Mouse (Mus musculus) heart, embryonic 14.5 days (tissue): ENCODE results near the gene Lfng. TPM values are rescaled to one million over a fixed set of nuclear protein-coding genes. Genes with fewer than 3 reads are reported as not detected.

Experiments
- ATAC-seq: fragments of 200-750 bp; cut with Nextera tagmentation; 2 replicates; pipeline ENCODE4 v1.8.0; 2017; ENCODE audit warnings: low read depth, moderate TSS enrichment; ENCODE audit not compliant: insufficient number of reproducible peaks, insufficient read depth, low FRiP score
- H3K27ac ChIP-seq, 2 experiments: fragments of 200-500 bp in 1 of 2; fragments of 300-500 bp in 1 of 2; sonication (generic) in 1 of 2; replicated peaks in 1 of 2; 2 replicates each; pipeline ENCODE4 v1.5.1; 2012 to 2014; ENCODE audit warnings: low read depth in 2 of 2, low read length in 2 of 2, control low read depth in 1 of 2, mild to moderate bottlenecking in 1 of 2, mixed read lengths in 1 of 2; ENCODE audit not compliant: control insufficient read depth in 1 of 2, insufficient read depth in 1 of 2
- H3K27me3 ChIP-seq: fragments of 300-500 bp; sonication (generic); 2 replicates; pipeline ENCODE4 v1.6.1; 2014; ENCODE audit warnings: mild to moderate bottlenecking, low read length, control low read depth; ENCODE audit not compliant: control insufficient read depth, insufficient read depth
- H3K36me3 ChIP-seq: fragments of 300-500 bp; sonication (generic); 2 replicates; pipeline ENCODE4 v1.6.1; 2014; ENCODE audit warnings: mild to moderate bottlenecking, control low read depth, low read length, mixed read lengths; ENCODE audit not compliant: control insufficient read depth, insufficient read depth
- H3K4me1 ChIP-seq, 2 experiments: fragments of 200-500 bp in 1 of 2; fragments of 300-500 bp in 1 of 2; sonication (generic) in 1 of 2; 2 replicates each; pipeline ENCODE4 v1.6.1; 2012 to 2014; ENCODE audit warnings: low read length in 2 of 2, control low read depth in 1 of 2, mixed read lengths in 1 of 2; ENCODE audit not compliant: control insufficient read depth in 2 of 2, insufficient read depth in 2 of 2
- H3K4me2 ChIP-seq: fragments of 300-500 bp; sonication (generic); 2 replicates; pipeline ENCODE4 v1.6.1; 2014; ENCODE audit warnings: mild to moderate bottlenecking, low read length
- H3K4me3 ChIP-seq, 2 experiments: fragments of 200-500 bp in 1 of 2; fragments of 300-500 bp in 1 of 2; sonication (generic) in 1 of 2; 2 replicates each; pipeline ENCODE4 v1.5.1; 2012 to 2014; ENCODE audit warnings: low read length in 2 of 2, mild to moderate bottlenecking in 2 of 2, control low read depth in 1 of 2, low read depth in 1 of 2, moderate library complexity in 1 of 2; ENCODE audit not compliant: control insufficient read depth in 1 of 2, insufficient read depth in 1 of 2
- H3K9ac ChIP-seq: fragments of 300-500 bp; sonication (generic); 2 replicates; pipeline ENCODE4 v1.6.1; 2014; ENCODE audit warnings: mild to moderate bottlenecking, low read length
- H3K9me3 ChIP-seq: fragments of 300-500 bp; sonication (generic); 2 replicates; pipeline ENCODE4 v1.6.1; 2016; ENCODE audit warnings: low read length, control low read depth; ENCODE audit not compliant: control insufficient read depth
- WGBS: fragments of 180-500 bp; shearing (Covaris S2); extraction: QIAGEN DNeasy Blood & Tissue Kit; methylation state at CpG from one replicate; pipeline ENCODE4 v1.1.7; 2014; 5-methylcytosine and 5-hydroxymethylcytosine counted together
- polyA plus RNA-seq: library from polyadenylated mRNA; unstranded; fragments of >200 nt; fragmentation: Nextera tagmentation; extraction: Ambion mirVana; gene quantifications from 2 replicates; pipeline ENCODE4 v1.2.1, GENCODE M21; 2014

The Lfng gene
- polyA plus RNA-seq, 1 experiment from 2014 or later, result 6.4 TPM

DNA sequence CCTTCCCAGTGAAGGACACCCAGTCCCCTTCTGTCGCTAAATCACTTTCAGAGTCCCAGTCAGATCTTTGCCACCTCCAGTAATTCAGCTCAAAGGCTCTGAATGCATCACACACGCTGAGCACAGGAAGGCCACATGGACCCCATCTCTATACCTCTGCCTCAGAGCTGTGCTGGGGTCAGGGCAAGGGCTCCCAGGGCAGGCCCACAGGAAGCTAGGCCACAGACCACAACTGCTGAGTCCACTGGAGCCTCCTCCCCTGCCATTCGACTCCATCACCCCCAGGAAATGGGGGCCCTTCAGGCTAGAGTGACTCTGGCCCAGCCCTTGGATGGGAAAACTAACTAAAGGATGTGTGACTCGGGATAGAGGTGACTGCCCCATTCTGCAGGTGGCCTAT lies 16.7 kb downstream of the Lfng start:
- 69% methylated on average over 4 of the region's 4 CpGs for WGBS
- Histone ChIP-seq H3K4me1 (no peaks in the 10 kb centered on the region), H3K4me2 (no peak overlapping the region), H3K27me3 (no peaks in the 10 kb centered on the region), H3K27ac (no peak overlapping the region), H3K36me3 (peaks cover 74% of the 10 kb centered on the region), H3K9me3 (no peaks in the 10 kb centered on the region), H3K9ac (no peak overlapping the region), H3K4me3 (no peak overlapping the region)
- no peak for ATAC-seq

DNA sequence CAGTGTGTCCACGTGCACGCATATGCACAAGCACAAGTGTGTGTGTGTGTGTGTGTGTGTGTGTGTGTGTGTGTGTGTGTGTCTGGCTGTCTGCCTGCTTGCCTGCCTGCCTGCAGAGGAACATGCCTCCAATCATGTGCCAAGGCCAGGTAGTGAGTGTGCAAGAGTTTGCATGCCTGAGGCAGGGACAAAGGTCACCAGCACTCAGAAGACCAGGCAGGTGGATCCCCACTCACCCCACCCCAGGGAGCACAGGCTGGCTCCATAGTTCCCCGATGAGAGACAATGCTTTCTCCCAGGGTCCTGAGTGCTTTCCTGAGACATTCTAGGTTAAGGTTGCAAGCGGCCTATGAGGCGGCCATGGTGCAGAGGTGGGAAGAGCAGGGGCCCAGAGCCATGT lies 17.1 kb downstream of the Lfng start:
- ATAC-seq, result no peak
- no peaks in the 10 kb centered on the region for H3K4me1 ChIP-seq
- H3K9me3 ChIP-seq, result no peaks in the 10 kb centered on the region
- 91% methylated on average over 5 of the region's 5 CpGs for WGBS
- H3K27me3 ChIP-seq, result no peaks in the 10 kb centered on the region
- no peak overlapping the region for H3K27ac ChIP-seq
- no peak overlapping the region for H3K4me3 ChIP-seq
- H3K4me2 ChIP-seq, result no peak overlapping the region
- H3K36me3 ChIP-seq, result peaks cover 79% of the 10 kb centered on the region
- H3K9ac ChIP-seq, result no peak overlapping the region

DNA sequence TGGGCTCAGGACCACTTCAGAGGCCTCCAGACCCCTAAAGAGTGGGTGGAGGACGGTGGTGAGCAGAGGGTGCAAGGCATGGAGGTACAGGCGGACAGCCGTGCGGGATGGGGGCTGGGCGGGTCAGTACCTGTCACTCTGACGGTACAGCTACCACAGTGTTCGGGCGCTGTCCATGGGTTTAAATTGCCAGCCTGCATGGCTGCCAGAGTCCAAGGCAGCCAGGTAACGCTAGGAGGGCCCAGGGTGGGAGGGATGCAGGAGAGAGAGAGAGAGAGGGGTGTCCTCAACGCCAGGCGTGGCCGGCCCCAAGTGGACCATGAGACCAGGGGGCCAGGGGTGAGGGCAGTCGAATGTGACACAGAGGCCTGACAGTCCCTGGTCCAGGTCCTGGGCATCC lies 17.8 kb downstream of the Lfng start:
- no peaks in the 10 kb centered on the region for H3K4me1 ChIP-seq
- no peak overlapping the region for H3K9ac ChIP-seq
- H3K4me2 ChIP-seq, result no peak overlapping the region
- ATAC-seq, result no peak
- 91% methylated on average over 13 of the region's 13 CpGs for WGBS
- no peak overlapping the region for H3K4me3 ChIP-seq
- no peaks in the 10 kb centered on the region for H3K9me3 ChIP-seq
- H3K27ac ChIP-seq, result no peak overlapping the region
- peaks cover 86% of the 10 kb centered on the region for H3K36me3 ChIP-seq
- H3K27me3 ChIP-seq, result no peaks in the 10 kb centered on the region

DNA sequence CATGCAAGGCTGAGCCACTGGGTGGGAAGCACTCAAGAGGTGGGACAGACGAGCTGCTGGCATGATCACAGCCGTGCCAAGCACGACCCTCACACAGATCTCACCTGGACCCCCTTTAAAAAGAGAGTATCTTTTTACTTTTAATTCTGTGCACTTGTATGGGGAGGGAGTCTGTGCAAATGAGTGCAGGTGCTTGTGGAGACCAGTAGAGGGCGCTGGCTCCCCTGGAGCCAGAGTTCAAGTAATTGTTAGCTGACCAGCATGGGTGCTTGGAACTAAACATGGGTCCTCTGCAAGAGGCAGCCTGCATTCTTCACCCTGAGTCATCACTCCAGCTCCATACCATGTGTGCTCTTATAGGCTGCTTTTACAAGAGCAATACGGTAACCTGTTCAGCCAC lies 20.5 kb downstream of the Lfng start:
- Histone ChIP-seq H3K36me3 (peaks cover 96% of the 10 kb centered on the region), H3K27ac (no peak overlapping the region), H3K4me2 (no peak overlapping the region), H3K4me1 (no peaks in the 10 kb centered on the region), H3K9me3 (no peaks in the 10 kb centered on the region), H3K4me3 (no peak overlapping the region), H3K27me3 (no peaks in the 10 kb centered on the region), H3K9ac (no peak overlapping the region)
- ATAC-seq, result no peak
- 94% methylated on average over 5 of the region's 5 CpGs for WGBS

DNA sequence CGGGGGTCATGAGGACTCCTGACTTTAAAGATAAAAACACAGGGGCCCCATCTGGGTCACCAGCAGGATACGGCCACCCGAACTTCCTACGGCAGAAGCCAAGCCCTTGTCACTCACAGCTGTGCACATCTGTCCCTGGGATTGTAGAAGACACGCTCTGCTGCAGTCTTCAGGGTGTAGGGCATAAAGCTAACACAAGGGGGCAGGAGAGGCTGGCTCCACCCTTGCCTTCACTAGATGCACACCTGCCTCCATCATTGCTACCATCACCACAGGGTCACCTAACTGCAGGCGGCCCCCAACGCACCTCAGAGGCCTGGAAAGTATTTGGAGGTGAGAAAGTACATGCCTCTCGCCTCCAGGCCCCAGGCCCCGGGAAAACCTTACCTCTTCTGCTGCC lies 21.9 kb downstream of the Lfng start:
- WGBS, result 96% methylated on average over 9 of the region's 9 CpGs
- H3K4me1 ChIP-seq, result no peaks in the 10 kb centered on the region

DNA sequence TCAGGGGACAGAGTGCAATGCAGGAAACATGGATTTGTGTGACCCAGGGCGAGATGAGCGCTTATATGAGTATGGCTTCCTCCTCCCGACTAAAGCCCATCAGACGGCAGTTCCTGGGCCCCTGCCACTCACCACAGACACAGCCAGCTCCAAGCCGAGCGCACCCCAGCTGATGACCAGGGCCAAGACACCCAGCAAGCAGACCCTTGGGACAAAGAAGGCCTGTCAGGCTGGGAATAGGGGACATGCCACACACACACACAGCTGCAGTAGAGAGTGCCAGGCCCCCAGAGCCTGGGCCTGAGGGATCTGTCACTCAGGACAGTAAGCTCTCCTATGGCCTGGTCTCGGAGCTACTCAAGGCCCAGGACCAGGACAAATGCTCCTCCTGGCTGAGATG lies 26.3 kb downstream of the Lfng start:
- Histone ChIP-seq H3K9ac (no peak overlapping the region), H3K4me3 (no peak overlapping the region), H3K4me1 (no peaks in the 10 kb centered on the region; a peak in 1 of 4 replicates), H3K27ac (no peak overlapping the region), H3K36me3 (peaks cover 93% of the 10 kb centered on the region), H3K27me3 (no peaks in the 10 kb centered on the region), H3K9me3 (no peaks in the 10 kb centered on the region), H3K4me2 (no peak overlapping the region)
- ATAC-seq, result no peak
- WGBS, result 83% methylated on average over 7 of the region's 7 CpGs

More for the DNA sequence above, 21.9 kb downstream of the Lfng start:
- peaks cover 96% of the 10 kb centered on the region for H3K36me3 ChIP-seq
- no peak for ATAC-seq
- no peak overlapping the region for H3K4me3 ChIP-seq
- H3K27ac ChIP-seq, result no peak overlapping the region
- H3K9me3 ChIP-seq, result no peaks in the 10 kb centered on the region
- no peaks in the 10 kb centered on the region for H3K27me3 ChIP-seq
- no peak overlapping the region for H3K9ac ChIP-seq
- H3K4me2 ChIP-seq, result no peak overlapping the region

DNA sequence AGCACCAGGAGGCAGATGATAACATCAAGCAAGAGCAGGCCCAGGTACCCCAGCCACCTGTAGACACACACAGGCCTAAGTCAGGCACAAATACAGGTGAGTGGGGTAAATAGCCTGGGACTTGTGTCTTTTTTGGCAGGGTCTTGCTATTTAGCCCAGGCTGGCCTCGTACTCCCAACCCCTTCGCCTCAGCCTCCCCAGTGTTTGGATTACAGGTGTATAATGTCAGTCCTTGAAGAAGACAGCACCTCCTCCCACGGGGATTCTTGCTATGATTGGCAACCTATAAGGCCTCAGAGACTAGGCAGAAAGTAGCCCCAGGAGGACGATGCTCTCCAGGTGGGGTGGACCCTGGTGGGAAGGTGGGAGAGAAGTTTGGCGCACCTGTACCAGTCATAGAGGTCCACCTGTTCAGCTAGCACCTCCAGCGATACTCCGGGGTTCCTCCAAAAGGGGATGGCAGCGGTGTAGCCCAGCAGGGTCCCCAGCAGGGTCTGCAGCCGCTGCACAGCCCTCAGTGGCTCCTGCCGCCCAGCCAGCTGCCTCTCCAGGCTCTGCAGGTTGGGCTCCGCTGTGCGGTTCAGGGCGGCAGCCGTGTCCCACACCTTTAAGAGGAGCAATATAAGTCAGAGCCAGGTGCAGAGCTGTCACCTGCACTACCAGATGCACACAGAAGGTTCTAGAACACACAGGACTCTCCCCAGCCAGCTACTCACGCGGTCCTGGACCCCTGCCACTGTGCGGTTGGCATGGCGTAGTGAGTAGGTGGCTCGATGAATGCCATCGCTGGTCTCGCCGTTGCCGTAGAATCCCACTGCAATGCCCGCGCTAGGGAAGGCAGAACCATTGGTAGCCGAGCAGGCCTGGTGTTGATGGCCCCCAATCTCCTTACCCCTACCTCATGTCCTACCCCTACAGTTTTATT lies 27.9 kb downstream of the Lfng start:
- Histone ChIP-seq H3K4me3 (no peak overlapping the region), H3K27ac (no peak overlapping the region), H3K9ac (no peak overlapping the region), H3K36me3 (peaks cover 88% of the 10 kb centered on the region), H3K4me1 (peaks cover 0 to 8% of the 10 kb centered on the region in 2 experiments; a peak in 2 of 4 replicates), H3K9me3 (no peaks in the 10 kb centered on the region), H3K4me2 (no peak overlapping the region), H3K27me3 (no peaks in the 10 kb centered on the region)
- no peak for ATAC-seq
- WGBS, result 93% methylated on average over 26 of the region's 26 CpGs
